Mouse (Mus musculus) heart, embryonic 10.5 days (tissue): ENCODE results near the gene Col4a3bp. TPM values are rescaled to one million over a fixed set of nuclear protein-coding genes. Genes with fewer than 3 reads are reported as not detected.
"Not testable (repeated sequence)": the region's sequence is repeated elsewhere in the genome, so short reads cannot be mapped to it uniquely, and the experiment has no call there.

ENCODE experiments used
- DNase-seq: peaks from one replicate; pipeline ENCODE4 v3.0.0-alpha.2; 2017; ENCODE audit warnings: low spot score
- H3K27ac ChIP-seq: fragments of 300-500 bp; sonication (generic); 2 replicates; pipeline ENCODE4 v1.5.1; 2016; ENCODE audit warnings: mild to moderate bottlenecking
- H3K27me3 ChIP-seq: fragments of 300-500 bp; sonication (generic); 2 replicates; pipeline ENCODE4 v1.6.1; 2016; ENCODE audit warnings: mild to moderate bottlenecking; ENCODE audit not compliant: poor library complexity, insufficient read depth, severe bottlenecking
- H3K36me3 ChIP-seq: fragments of 300-500 bp; sonication (generic); 2 replicates; pipeline ENCODE4 v1.6.1; 2016; ENCODE audit warnings: mild to moderate bottlenecking, moderate library complexity
- H3K4me1 ChIP-seq: fragments of 300-500 bp; sonication (generic); 2 replicates; pipeline ENCODE4 v1.6.1; 2016; ENCODE audit warnings: mild to moderate bottlenecking
- H3K4me3 ChIP-seq: fragments of 300-500 bp; sonication (generic); 2 replicates; pipeline ENCODE4 v1.5.1; 2016; ENCODE audit warnings: mild to moderate bottlenecking, moderate library complexity
- H3K9me3 ChIP-seq: fragments of 300-500 bp; sonication (generic); 2 replicates; pipeline ENCODE4 v1.6.1; 2016; ENCODE audit warnings: mild to moderate bottlenecking, moderate library complexity
- WGBS: fragments of 180-500 bp; shearing (Covaris S2); methylation state at CpG from one replicate; pipeline ENCODE4 v1.1.7; 2016; 5-methylcytosine and 5-hydroxymethylcytosine counted together
- polyA plus RNA-seq: library from polyadenylated mRNA; unstranded; fragments of >200 nt; fragmentation: Nextera tagmentation; extraction: Ambion mirVana; gene quantifications from 2 replicates; pipeline ENCODE4 v1.2.1, GENCODE M21; 2016

Gene Col4a3bp
- polyA plus RNA-seq, 1 experiment from 2014 or later = 8.1 TPM

- Histone ChIP-seq H3K4me1 (no peaks in the 10 kb centered on the region), H3K27ac (no peak overlapping the region), H3K4me3 (no peak overlapping the region), H3K27me3 (no peaks in the 10 kb centered on the region), H3K9me3 (no peaks in the 10 kb centered on the region), H3K36me3 (peaks cover 4% of the 10 kb centered on the region)
- WGBS = 78% methylated on average over 4 of the region's 4 CpGs
- no peak for DNase-seq
Measured at GRCm38 (mm10) chr13:96594070-96594469, 51.7 kb downstream of the Col4a3bp start.

- WGBS = 91% methylated on average over 9 of the region's 9 CpGs
- H3K27me3 ChIP-seq = no peaks in the 10 kb centered on the region
Measured at GRCm38 (mm10) chr13:96599182-96599581, 56.8 kb downstream of the Col4a3bp start.

GRCm38 (mm10) chr13:96604242-96604641, 61.8 kb downstream of the Col4a3bp start:
- H3K4me1 ChIP-seq = no peaks in the 10 kb centered on the region
- 82% methylated on average over 2 of the region's 2 CpGs for whole genome bisulfite sequencing

More at GRCm38 (mm10) chr13:96599182-96599581, 56.8 kb downstream of the Col4a3bp start:
- DNase-seq = no peak
- Histone ChIP-seq H3K27ac (no peak overlapping the region), H3K4me3 (no peak overlapping the region), H3K36me3 (peaks cover 16% of the 10 kb centered on the region), H3K4me1 (no peaks in the 10 kb centered on the region), H3K9me3 (no peaks in the 10 kb centered on the region)

GRCm38 (mm10) chr13:96614615-96615014, 72.2 kb downstream of the Col4a3bp start:
- Histone ChIP-seq H3K4me3 (no peak overlapping the region), H3K4me1 (no peaks in the 10 kb centered on the region), H3K27ac (no peak overlapping the region), H3K36me3 (peaks cover 20% of the 10 kb centered on the region), H3K27me3 (no peaks in the 10 kb centered on the region), H3K9me3 (no peaks in the 10 kb centered on the region)
- no peak for DNase-seq
- WGBS = 89% methylated on average over 3 of the region's 3 CpGs

More at GRCm38 (mm10) chr13:96604242-96604641, 61.8 kb downstream of the Col4a3bp start:
- no peak for DNase-seq
- no peaks in the 10 kb centered on the region for H3K27me3 ChIP-seq
- H3K4me3 ChIP-seq = no peak overlapping the region
- H3K36me3 ChIP-seq = peaks cover 35% of the 10 kb centered on the region
- no peaks in the 10 kb centered on the region for H3K9me3 ChIP-seq
- H3K27ac ChIP-seq = no peak overlapping the region

- no peaks in the 10 kb centered on the region for H3K4me1 ChIP-seq
- DNase-seq = no peak
- no peak overlapping the region for H3K27ac ChIP-seq
- H3K9me3 ChIP-seq = no peaks in the 10 kb centered on the region
- H3K36me3 ChIP-seq = peaks cover 16% of the 10 kb centered on the region; the same call in 1 of the 2 replicates
- H3K27me3 ChIP-seq = no peaks in the 10 kb centered on the region
- H3K4me3 ChIP-seq = no peak overlapping the region
- 88% methylated on average over 1 of the region's 1 CpGs for WGBS
Measured at GRCm38 (mm10) chr13:96620891-96621290, 78.5 kb downstream of the Col4a3bp start.

- peaks cover 49% of the 10 kb centered on the region for H3K36me3 ChIP-seq
- DNase-seq = no peak
- no peaks in the 10 kb centered on the region for H3K9me3 ChIP-seq
- H3K4me3 ChIP-seq = no peak overlapping the region
- H3K27me3 ChIP-seq = no peaks in the 10 kb centered on the region
- no peak overlapping the region for H3K27ac ChIP-seq
- no peaks in the 10 kb centered on the region for H3K4me1 ChIP-seq
- WGBS = 82% methylated on average over 4 of the region's 4 CpGs
Measured at GRCm38 (mm10) chr13:96630396-96630795, 88.0 kb downstream of the Col4a3bp start.

GRCm38 (mm10) chr13:96644168-96644567, 101.8 kb downstream of the Col4a3bp start:
- H3K36me3 ChIP-seq = peaks cover 22% of the 10 kb centered on the region
- H3K4me1 ChIP-seq = no peaks in the 10 kb centered on the region
- no peaks in the 10 kb centered on the region for H3K27me3 ChIP-seq
- 73% methylated on average over 2 of the region's 2 CpGs for WGBS
- no peak for DNase-seq
- no peak overlapping the region for H3K27ac ChIP-seq
- no peaks in the 10 kb centered on the region for H3K9me3 ChIP-seq
- no peak overlapping the region for H3K4me3 ChIP-seq

GRCm38 (mm10) chr13:96645822-96646221, 103.4 kb downstream of the Col4a3bp start:
- Histone ChIP-seq H3K27ac (no peak overlapping the region), H3K4me1 (no peaks in the 10 kb centered on the region), H3K36me3 (peaks cover 38% of the 10 kb centered on the region), H3K4me3 (no peak overlapping the region), H3K27me3 (no peaks in the 10 kb centered on the region), H3K9me3 (no peaks in the 10 kb centered on the region)
- DNase-seq = no peak
- 74% methylated on average over 5 of the region's 5 CpGs for WGBS

- no peak overlapping the region for H3K27ac ChIP-seq
- no peak overlapping the region for H3K4me3 ChIP-seq
- H3K27me3 ChIP-seq = no peaks in the 10 kb centered on the region
- no peaks in the 10 kb centered on the region for H3K4me1 ChIP-seq
- no peaks in the 10 kb centered on the region for H3K9me3 ChIP-seq
- H3K36me3 ChIP-seq = peaks cover 99% of the 10 kb centered on the region
- no peak for DNase-seq
- 89% methylated on average over 9 of the region's 9 CpGs for WGBS
Measured at GRCm38 (mm10) chr13:96653041-96653440, 110.6 kb downstream of the Col4a3bp start.

GRCm38 (mm10) chr13:96656673-96657072, 114.3 kb downstream of the Col4a3bp start:
- Histone ChIP-seq H3K4me3 (no peak overlapping the region), H3K27ac (no peak overlapping the region), H3K4me1 (no peaks in the 10 kb centered on the region), H3K36me3 (peaks cover 98% of the 10 kb centered on the region), H3K9me3 (no peaks in the 10 kb centered on the region), H3K27me3 (no peaks in the 10 kb centered on the region)
- no peak for DNase-seq
- 84% methylated on average over 1 of the region's 1 CpGs for WGBS

- H3K27me3 ChIP-seq = no peaks in the 10 kb centered on the region
Measured at GRCm38 (mm10) chr13:96658936-96659335, 116.5 kb downstream of the Col4a3bp start.

GRCm38 (mm10) chr13:96660095-96660860, 117.9 kb downstream of the Col4a3bp start:
- Histone ChIP-seq H3K27me3 (no peaks in the 10 kb centered on the region), H3K36me3 (peaks cover 98% of the 10 kb centered on the region), H3K27ac (no peak overlapping the region), H3K4me3 (no peak overlapping the region), H3K4me1 (no peaks in the 10 kb centered on the region), H3K9me3 (no peaks in the 10 kb centered on the region)
- DNase-seq = no peak
- 88% methylated on average over 10 of the region's 10 CpGs for WGBS

More at GRCm38 (mm10) chr13:96658936-96659335, 116.5 kb downstream of the Col4a3bp start:
- Histone ChIP-seq H3K9me3 (no peaks in the 10 kb centered on the region), H3K36me3 (peaks cover 98% of the 10 kb centered on the region), H3K27ac (no peak overlapping the region), H3K4me1 (no peaks in the 10 kb centered on the region), H3K4me3 (no peak overlapping the region)
- DNase-seq = no peak
- 92% methylated on average over 7 of the region's 7 CpGs for WGBS

- 96% methylated on average over 4 of the region's 4 CpGs for WGBS
- H3K9me3 ChIP-seq, H3K4me1 ChIP-seq, H3K4me3 ChIP-seq, H3K27me3 ChIP-seq, DNase-seq, H3K27ac ChIP-seq: not testable (repeated sequence)
- H3K36me3 ChIP-seq = peaks cover 85% of the 10 kb centered on the region
Measured at GRCm38 (mm10) chr13:96663120-96663519, 120.7 kb downstream of the Col4a3bp start.
